Mouse (Mus musculus): ENCODE measurements around the gene Lrrd1. TPM values are rescaled to one million over a fixed set of nuclear protein-coding genes. Genes with fewer than 3 reads are reported as not detected.
"Not testable (repeated sequence)": the region's sequence is repeated elsewhere in the genome, so short reads cannot be mapped to it uniquely, and the experiment has no call there.

The Lrrd1 gene
- 0.09 TPM in 1 of 2 replicates, not detected in the other for polyA plus RNA-seq (2015; fragmentation: Nextera tagmentation; extraction: Ambion mirVana)

DNA sequence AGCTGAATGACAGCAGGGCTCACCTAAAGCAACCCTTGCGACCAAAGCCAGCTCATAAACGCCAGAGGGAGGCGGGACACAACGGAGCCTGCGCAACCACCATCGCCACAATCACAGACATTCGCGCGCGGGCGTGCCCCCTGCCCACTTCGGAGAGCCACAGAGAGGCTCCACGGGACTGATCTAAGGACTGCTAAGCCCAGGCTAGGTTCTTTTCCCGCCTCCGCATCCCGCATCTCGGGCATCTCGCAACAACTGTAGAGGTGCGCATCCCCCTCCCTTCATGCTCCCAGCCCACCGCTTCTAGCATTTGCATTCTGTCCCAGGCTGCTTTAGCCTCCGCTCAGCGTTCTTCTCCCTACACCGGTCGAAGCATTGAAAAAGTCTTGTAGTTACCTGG, at the start of gene Lrrd1:
Lrrd1 (plus strand) TSS at position 148 of the 400 bp plus-strand sequence.
- peak within 1 kb of the TSS; percentile 38 for H3K4me3 ChIP-seq (replicated peaks)
- 0 out of 2 replicates have a peak within 1 kb of the TSS, but pooled peaks have one; percentile 33 for H3K9ac ChIP-seq
- H3K27me3 ChIP-seq = no peaks in the 10 kb centered on the region
- H3K4me1 ChIP-seq = peaks cover 5% of the 10 kb centered on the region; the same call in 1 of the 2 replicates
- H3K36me3 ChIP-seq = peaks cover 17% of the 10 kb centered on the region
- 6% methylated on average over 24 of the region's 24 CpGs for WGBS
- no peak within 1 kb of the TSS for H3K27ac ChIP-seq
- H3K9me3 ChIP-seq (replicated peaks) = no peaks in the 10 kb centered on the region
- H3K4me2 ChIP-seq = peak within 1 kb of the TSS; percentile 72
- ATAC-seq (replicated peaks; ENCODE audit: low FRiP score) = 0 out of 2 replicates have a peak, but pooled peaks have one; percentile 22

DNA sequence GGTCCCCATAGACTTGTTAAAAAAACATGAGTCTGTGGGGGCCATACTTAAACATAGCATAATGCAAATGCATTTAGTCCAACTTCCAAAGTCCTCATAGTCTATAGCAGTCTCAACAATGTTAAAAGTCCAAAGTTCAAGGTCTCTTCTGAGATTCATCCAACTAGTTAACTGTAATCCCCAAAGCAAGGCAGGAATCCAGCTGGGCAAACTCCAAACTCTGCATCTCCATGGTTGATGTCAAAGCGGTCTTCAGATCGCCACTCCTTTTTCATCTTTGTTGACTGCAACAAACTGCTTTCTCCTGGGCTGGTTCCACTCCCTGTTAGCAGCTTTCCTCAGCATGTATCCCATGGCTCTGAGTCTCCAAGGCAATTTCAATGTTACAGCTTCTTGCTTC, 47.9 kb upstream of the Lrrd1 start:
- WGBS = 92% methylated on average over 2 of the region's 2 CpGs
- H3K36me3 ChIP-seq; ATAC-seq (replicated peaks; ENCODE audit: low FRiP score); H3K4me1 ChIP-seq; H3K27ac ChIP-seq; H3K4me2 ChIP-seq; H3K27me3 ChIP-seq; H3K9me3 ChIP-seq (replicated peaks); H3K9ac ChIP-seq; H3K4me3 ChIP-seq (replicated peaks): not testable (repeated sequence)

DNA sequence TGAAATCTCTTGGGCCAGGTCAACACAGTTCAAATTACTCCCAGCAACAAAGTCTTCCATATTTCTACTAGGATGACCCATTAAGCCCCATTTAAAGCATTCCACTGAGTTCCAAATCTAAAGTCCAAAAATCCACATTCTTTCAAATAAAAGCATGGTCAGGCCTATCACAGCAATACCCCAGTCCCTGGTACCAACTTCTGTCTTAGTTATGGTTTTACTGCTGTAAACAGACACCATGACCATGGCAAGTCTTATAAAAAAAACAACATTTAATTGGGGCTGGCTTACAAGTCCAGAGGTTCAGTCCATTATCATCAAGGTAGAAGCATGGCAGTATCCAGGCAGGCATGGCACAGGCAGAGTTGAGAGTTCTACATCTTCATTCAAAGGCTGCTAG, 46.3 kb upstream of the Lrrd1 start:
- not testable (repeated sequence) for ATAC-seq (replicated peaks; ENCODE audit: low FRiP score); H3K4me3 ChIP-seq (replicated peaks); H3K4me2 ChIP-seq; H3K4me1 ChIP-seq; H3K9me3 ChIP-seq (replicated peaks); H3K27me3 ChIP-seq; H3K9ac ChIP-seq; H3K27ac ChIP-seq; H3K36me3 ChIP-seq

- Histone ChIP-seq H3K4me1 (peaks cover 13% of the 10 kb centered on the region; the same call in 1 of the 2 replicates), H3K36me3 (0 out of 2 replicates have a peak, but pooled peaks cover 4% of the 10 kb centered on the region), H3K4me3 (replicated peaks) (no peak overlapping the region)
Observed at GRCm38 (mm10) chr5:3800041-3800440, 44.9 kb upstream of the Lrrd1 start.

DNA sequence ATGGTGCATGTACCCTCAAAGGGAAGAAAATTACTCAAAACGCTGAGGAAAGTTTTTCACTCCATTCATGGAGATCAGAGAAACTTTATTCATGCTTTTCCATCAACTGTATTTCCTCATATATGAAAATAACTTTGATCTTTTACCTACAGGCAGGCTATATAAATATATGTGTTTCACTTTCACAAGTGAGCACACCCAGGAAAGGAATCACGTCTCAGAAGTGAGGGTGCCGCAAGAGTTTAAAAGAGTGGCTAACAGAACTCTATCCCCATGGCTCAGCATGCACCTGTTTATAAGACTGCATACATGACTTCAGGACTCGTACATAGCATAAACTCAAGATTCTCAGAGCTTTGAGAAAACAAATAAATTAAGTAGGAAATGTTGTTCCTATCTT, 44.1 kb upstream of the Lrrd1 start:
- H3K4me3 ChIP-seq (replicated peaks) = 0 out of 2 replicates have a peak overlapping the region, but pooled peaks have one; percentile 15
- no peaks in the 10 kb centered on the region for H3K27me3 ChIP-seq
- H3K4me1 ChIP-seq = peaks cover 13% of the 10 kb centered on the region; the same call in 1 of the 2 replicates
- 0 out of 2 replicates have a peak overlapping the region, but pooled peaks have one; percentile 21 for H3K4me2 ChIP-seq
- WGBS = 77% methylated on average over 4 of the region's 4 CpGs
- H3K36me3 ChIP-seq = 0 out of 2 replicates have a peak, but pooled peaks cover 4% of the 10 kb centered on the region
- H3K9ac ChIP-seq = no peak overlapping the region
- no peak for ATAC-seq (replicated peaks; ENCODE audit: low FRiP score)
- no peaks in the 10 kb centered on the region for H3K9me3 ChIP-seq (replicated peaks)
- no peak overlapping the region for H3K27ac ChIP-seq

More at GRCm38 (mm10) chr5:3800041-3800440, 44.9 kb upstream of the Lrrd1 start:
- Histone ChIP-seq H3K4me2 (no peak overlapping the region), H3K27me3 (no peaks in the 10 kb centered on the region), H3K27ac (no peak overlapping the region), H3K9me3 (replicated peaks) (no peaks in the 10 kb centered on the region), H3K9ac (no peak overlapping the region)
- 83% methylated on average over 1 of the region's 1 CpGs for WGBS
- ATAC-seq (replicated peaks; ENCODE audit: low FRiP score) = no peak

- Histone ChIP-seq H3K9me3 (replicated peaks) (no peaks in the 10 kb centered on the region), H3K27me3 (no peaks in the 10 kb centered on the region), H3K27ac (peak overlapping the region; percentile 93; the same call in 1 of the 2 replicates), H3K9ac (peak overlapping the region; percentile 85), H3K4me3 (replicated peaks) (peak overlapping the region; percentile 77), H3K4me2 (peak overlapping the region; percentile 70), H3K36me3 (0 out of 2 replicates have a peak, but pooled peaks cover 4% of the 10 kb centered on the region), H3K4me1 (peaks cover 13% of the 10 kb centered on the region; the same call in 1 of the 2 replicates)
- ATAC-seq (replicated peaks; ENCODE audit: low FRiP score) = no peak
- 5% methylated on average over 18 of the region's 18 CpGs for WGBS
Observed at GRCm38 (mm10) chr5:3801672-3802432, 43.1 kb upstream of the Lrrd1 start.

DNA sequence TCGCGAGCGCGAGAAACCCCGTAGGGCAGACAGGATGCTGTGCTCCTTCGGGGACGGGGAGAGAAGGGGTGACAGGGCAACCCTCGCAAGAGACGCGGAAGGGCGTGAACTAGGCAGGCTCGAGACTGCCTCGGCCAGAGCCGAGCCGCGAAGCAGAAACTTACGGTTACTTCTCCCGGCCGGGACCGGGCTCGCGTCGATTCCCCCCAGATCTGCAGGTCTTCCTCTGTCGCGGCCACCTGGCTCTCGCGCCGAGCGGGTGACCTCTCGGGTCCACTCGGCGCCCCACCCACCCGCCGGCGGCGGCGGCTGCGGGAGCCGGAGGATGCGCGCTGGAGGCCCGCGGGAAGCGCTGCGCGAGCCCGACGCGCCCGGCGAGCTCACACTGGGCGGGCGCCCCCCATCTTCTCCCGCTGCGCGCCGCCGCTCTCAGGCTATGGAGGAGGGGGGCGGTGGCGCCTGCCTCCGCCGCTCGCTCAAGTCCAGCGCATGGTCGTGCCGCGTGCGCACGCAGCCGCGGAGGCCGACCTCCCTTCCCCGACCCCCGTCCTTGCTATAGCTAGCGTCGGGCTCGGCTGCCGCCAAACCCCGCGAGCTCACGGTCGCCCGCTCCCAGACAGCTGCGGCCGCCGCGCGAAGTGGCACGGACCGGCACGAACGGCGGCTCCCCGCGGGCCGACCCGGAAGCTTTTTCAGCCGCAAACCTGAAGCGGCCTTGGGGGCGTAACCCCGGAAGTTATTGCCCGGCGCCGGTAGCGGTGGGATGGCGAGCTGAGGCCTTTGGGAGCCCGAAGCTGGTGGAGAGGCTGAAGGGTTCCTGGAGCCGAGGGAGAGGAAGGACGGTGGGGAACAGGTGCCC, 42.3 kb upstream of the Lrrd1 start, which contains the start of the genes Ankib1 and Krit1:
Ankib1 (minus strand) TSS at position 493 of the 859 bp plus-strand sequence.
Krit1 (plus strand) TSS at position 752 of the 859 bp plus-strand sequence.
- H3K27me3 ChIP-seq = no peaks in the 10 kb centered on the region
- WGBS = under 1% methylated on average over 101 of the region's 109 CpGs
- H3K4me3 ChIP-seq (replicated peaks) = peak within 1 kb of the TSS; percentile 77
- peaks cover 13% of the 10 kb centered on the region; the same call in 1 of the 2 replicates for H3K4me1 ChIP-seq
- H3K9ac ChIP-seq = peak within 1 kb of the TSS; percentile 85
- no peaks in the 10 kb centered on the region for H3K9me3 ChIP-seq (replicated peaks)
- H3K4me2 ChIP-seq = peak within 1 kb of the TSS; percentile 70
- ATAC-seq (replicated peaks; ENCODE audit: low FRiP score) = peak; percentile 97
- peaks cover 9% of the 10 kb centered on the region; the same call in 1 of the 2 replicates for H3K36me3 ChIP-seq
- peak within 1 kb of the TSS; percentile 93 for H3K27ac ChIP-seq

DNA sequence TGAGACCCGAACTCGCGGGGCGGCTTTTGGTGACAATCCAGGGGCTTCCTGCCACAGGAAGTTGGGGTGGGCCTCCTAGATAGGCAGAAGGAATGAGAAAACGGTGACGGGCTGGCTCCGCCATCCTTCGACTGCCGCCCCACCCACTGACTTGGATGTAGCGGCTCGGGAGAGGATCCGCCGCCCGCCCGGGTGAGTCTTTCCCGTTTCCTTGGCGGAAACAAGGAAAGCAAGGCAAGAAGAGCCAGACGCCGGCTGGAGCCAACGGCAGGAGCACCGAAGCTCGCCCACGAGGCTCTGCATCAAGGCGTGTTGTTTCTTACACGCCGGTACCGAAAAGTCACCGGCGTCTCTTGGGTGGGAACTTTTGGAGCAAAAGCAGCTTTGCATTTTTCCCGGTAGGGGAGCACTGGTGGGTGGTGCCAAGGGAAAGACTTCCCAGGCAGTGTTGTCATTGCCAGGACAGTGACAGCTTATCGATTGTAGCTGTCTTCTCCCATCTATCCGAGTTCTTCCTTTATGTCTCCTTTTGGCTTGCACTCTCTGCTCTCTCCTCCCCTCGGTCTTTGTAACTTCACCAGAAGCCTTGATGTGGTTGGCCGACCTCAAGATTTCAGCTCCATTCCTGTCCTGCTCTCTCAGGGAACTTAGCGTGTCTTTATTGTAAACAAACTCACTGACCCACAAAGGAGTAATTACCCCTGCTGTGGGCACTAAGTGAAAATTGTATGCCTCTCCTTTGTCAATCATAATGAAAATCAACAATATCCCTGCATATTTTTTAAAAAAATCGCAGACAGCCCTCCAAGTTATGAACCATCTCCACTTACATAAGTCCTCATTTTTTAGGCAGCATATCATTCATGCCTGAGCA, 41.4 kb upstream of the Lrrd1 start:
- Histone ChIP-seq H3K9me3 (replicated peaks) (no peaks in the 10 kb centered on the region), H3K4me2 (peak overlapping the region; percentile 70), H3K36me3 (peaks cover 13% of the 10 kb centered on the region; the same call in 1 of the 2 replicates), H3K27ac (peak overlapping the region; percentile 93), H3K9ac (peak overlapping the region; percentile 85), H3K4me3 (replicated peaks) (peak overlapping the region; percentile 77), H3K4me1 (peaks cover 13% of the 10 kb centered on the region; the same call in 1 of the 2 replicates), H3K27me3 (no peaks in the 10 kb centered on the region)
- WGBS = under 1% methylated on average over 36 of the region's 36 CpGs
- ATAC-seq (replicated peaks; ENCODE audit: low FRiP score) = peak; percentile 79

GRCm38 (mm10) chr5:3808472-3808871, 36.5 kb upstream of the Lrrd1 start:
- Histone ChIP-seq H3K4me3 (replicated peaks) (no peak overlapping the region), H3K27me3 (no peaks in the 10 kb centered on the region), H3K4me1 (peaks cover 7% of the 10 kb centered on the region; the same call in 1 of the 2 replicates), H3K36me3 (peaks cover 34% of the 10 kb centered on the region), H3K9me3 (replicated peaks) (no peaks in the 10 kb centered on the region), H3K9ac (no peak overlapping the region), H3K27ac (no peak overlapping the region), H3K4me2 (no peak overlapping the region)
- 100% methylated on average over 1 of the region's 1 CpGs for WGBS
- no peak for ATAC-seq (replicated peaks; ENCODE audit: low FRiP score)

DNA sequence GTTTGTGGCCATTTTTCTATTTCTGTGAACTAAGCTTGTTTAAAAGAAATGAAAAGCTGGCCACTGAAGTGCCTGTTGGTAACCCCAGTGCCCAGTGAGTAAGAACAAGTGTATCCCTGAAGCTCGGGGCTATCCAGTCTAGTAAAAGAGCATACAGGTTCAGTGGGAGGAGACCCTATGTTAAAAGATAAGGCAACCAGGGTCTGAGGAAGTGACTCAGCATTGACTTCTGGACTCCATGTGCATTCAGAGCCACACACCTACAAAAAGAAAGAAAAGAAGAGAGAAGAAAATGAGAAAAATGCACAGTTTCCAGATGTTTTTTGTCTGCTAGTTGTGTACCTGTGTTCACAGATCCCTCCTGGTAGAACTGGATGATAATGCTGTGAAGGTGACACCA, 10.9 kb upstream of the Lrrd1 start:
- ATAC-seq (replicated peaks; ENCODE audit: low FRiP score) = no peak
- Histone ChIP-seq H3K27me3 (no peaks in the 10 kb centered on the region), H3K9me3 (replicated peaks) (no peaks in the 10 kb centered on the region), H3K36me3 (peaks cover 53% of the 10 kb centered on the region), H3K27ac (no peak overlapping the region), H3K4me1 (no peaks in the 10 kb centered on the region), H3K9ac (no peak overlapping the region), H3K4me3 (replicated peaks) (no peak overlapping the region), H3K4me2 (no peak overlapping the region)
- 83% methylated on average over 1 of the region's 1 CpGs for WGBS

DNA sequence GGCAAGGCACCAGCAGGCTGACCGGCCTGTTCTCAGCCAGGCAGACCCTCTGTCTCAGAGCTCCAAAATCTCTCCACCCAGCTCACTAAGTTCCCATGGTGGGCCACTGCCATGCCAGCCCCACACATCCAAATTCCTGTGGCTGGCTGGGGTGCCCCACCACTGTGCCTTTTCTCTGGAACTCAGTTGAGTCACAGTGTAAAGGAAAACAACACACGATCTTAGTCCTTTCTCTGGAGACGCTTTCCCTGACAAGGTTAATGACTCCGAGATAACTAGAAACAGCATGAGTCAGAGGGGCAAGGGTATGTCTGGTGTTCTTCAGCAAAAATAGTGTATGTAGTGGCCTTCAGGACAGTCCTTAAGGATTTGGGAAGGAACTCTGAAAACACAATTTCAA, 25.2 kb downstream of the Lrrd1 start:
- no peaks in the 10 kb centered on the region for H3K27me3 ChIP-seq
- WGBS = 62% methylated on average over 4 of the region's 4 CpGs
- no peak overlapping the region for H3K4me2 ChIP-seq
- H3K9ac ChIP-seq = no peak overlapping the region
- H3K9me3 ChIP-seq (replicated peaks) = no peaks in the 10 kb centered on the region
- H3K4me3 ChIP-seq (replicated peaks) = no peak overlapping the region
- H3K27ac ChIP-seq = no peak overlapping the region
- ATAC-seq (replicated peaks; ENCODE audit: low FRiP score) = no peak
- H3K36me3 ChIP-seq = no peaks in the 10 kb centered on the region
- H3K4me1 ChIP-seq = no peaks in the 10 kb centered on the region
